26 mouse cellular contexts compared by ENCODE assay signal in the genomic region with DNA sequence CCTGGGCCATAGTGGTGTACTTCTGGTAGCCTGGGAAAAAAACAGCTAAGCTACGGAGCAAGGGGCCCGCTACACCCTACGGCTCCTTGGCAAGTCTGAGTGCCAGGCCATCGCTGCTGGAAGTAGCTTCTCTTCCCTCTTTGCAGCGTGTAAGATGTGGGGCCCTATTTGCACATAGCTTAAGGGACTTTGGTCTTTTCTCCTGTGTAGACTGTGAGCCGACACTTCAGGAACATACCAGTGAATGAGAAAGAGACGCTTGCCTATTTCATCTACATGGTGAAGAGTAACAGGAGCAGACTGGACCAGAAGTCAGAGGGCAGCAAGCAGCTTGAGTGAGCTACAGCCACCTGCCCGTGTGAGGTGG. TPM values are rescaled to one million over a fixed set of nuclear protein-coding genes. Genes with fewer than 3 reads are reported as not detected.
DNase-seq lines count a peak whose midpoint lies in the region; ATAC-seq and TF ChIP-seq lines count a peak whose summit lies in the region.
"Had no signal": no experiment of that assay in that cellular context is flagged by ENCODE, and none has a peak within 500 bp of the region (broad histone marks: within the 10 kb centered on the region; RNA-seq: fewer than 3 reads in every experiment).

No protein-coding gene starts in this region.

- H3K9ac ChIP-seq in intestine, embryonic 15.5 days: no peak overlapping the region
- no peak overlapping the region for H3K9ac ChIP-seq in intestine, embryonic 16.5 days (ENCODE audit: low read depth, low read length)
- H3K9ac ChIP-seq in intestine, postnatal 0 days (ENCODE audit: low read depth, low read length): no peak overlapping the region

- peak; percentile 67 for ATAC-seq in intestine, embryonic 15.5 days
- peak; percentile 80 for ATAC-seq in intestine, embryonic 16.5 days
- peak; percentile 76 for ATAC-seq in intestine, postnatal 0 days
- no peak for ATAC-seq in frontal cortex, adult (ENCODE audit: low TSS enrichment)
- ATAC-seq: activated CD4-positive, CD25-positive, alpha-beta regulatory T cell, adult 4 months; CD4-positive, CD25-positive, alpha-beta regulatory T cell, adult 4 months; Patski had no signal

- WGBS in intestine, embryonic 15.5 days: 74% methylated on average over 8 of the region's 8 CpGs
- WGBS in intestine, embryonic 16.5 days: 67% methylated on average over 8 of the region's 8 CpGs
- 42% methylated on average over 8 of the region's 8 CpGs for WGBS in intestine, postnatal 0 days

- peak overlapping the region; percentile 25; the same call in 1 of the 2 replicates for H3K27ac ChIP-seq in intestine, embryonic 15.5 days
- peak overlapping the region; percentile 52 for H3K27ac ChIP-seq in intestine, embryonic 16.5 days (ENCODE audit: low read length)
- H3K27ac ChIP-seq in intestine, postnatal 0 days (ENCODE audit: low read depth, low read length): peak overlapping the region; percentile 60

- TF ChIP-seq CTCF in intestine, postnatal 0 days (IDR thresholded peaks at IDR 0.05; ENCODE audit: low read depth): no peak

- H3K27me3 ChIP-seq in intestine, embryonic 15.5 days (replicated peaks): no peaks in the 10 kb centered on the region
- no peaks in the 10 kb centered on the region for H3K27me3 ChIP-seq in intestine, embryonic 16.5 days (replicated peaks; ENCODE audit: control insufficient read depth, insufficient read depth, low read length)
- no peaks in the 10 kb centered on the region for H3K27me3 ChIP-seq in intestine, postnatal 0 days (replicated peaks; ENCODE audit: control insufficient read depth, insufficient read depth, low read length)
- H3K27me3 ChIP-seq: CH12.LX, Patski had no signal

- no peaks in the 10 kb centered on the region for H3K9me3 ChIP-seq in intestine, embryonic 15.5 days
- H3K9me3 ChIP-seq in intestine, embryonic 16.5 days (ENCODE audit: control insufficient read depth, low read length): no peaks in the 10 kb centered on the region
- H3K9me3 ChIP-seq in intestine, postnatal 0 days (ENCODE audit: control insufficient read depth): no peaks in the 10 kb centered on the region
- H3K9me3 ChIP-seq: G1E had no signal

- H3K4me3 ChIP-seq in intestine, embryonic 15.5 days (replicated peaks): no peak overlapping the region
- no peak overlapping the region for H3K4me3 ChIP-seq in intestine, embryonic 16.5 days (ENCODE audit: low read length)
- H3K4me3 ChIP-seq in intestine, postnatal 0 days (ENCODE audit: low read depth, low read length): no peak overlapping the region

- peaks cover 6% of the 10 kb centered on the region for H3K4me1 ChIP-seq in intestine, embryonic 15.5 days (replicated peaks)
- H3K4me1 ChIP-seq in intestine, embryonic 16.5 days (ENCODE audit: control insufficient read depth, insufficient read depth, low read length): peaks cover 15% of the 10 kb centered on the region
- no peaks in the 10 kb centered on the region; the same call in 1 of the 2 replicates for H3K4me1 ChIP-seq in intestine, postnatal 0 days (replicated peaks; ENCODE audit: control insufficient read depth, insufficient read depth, low read length)

- H3K36me3 ChIP-seq in intestine, embryonic 15.5 days: peaks cover 15% of the 10 kb centered on the region
- H3K36me3 ChIP-seq in intestine, embryonic 16.5 days (ENCODE audit: control insufficient read depth, insufficient read depth, low read length): peaks cover 7% of the 10 kb centered on the region
- peaks cover 34% of the 10 kb centered on the region for H3K36me3 ChIP-seq in intestine, postnatal 0 days (ENCODE audit: control insufficient read depth, insufficient read depth)

- no peak overlapping the region for H3K4me2 ChIP-seq in intestine, embryonic 15.5 days (replicated peaks)
- H3K4me2 ChIP-seq in intestine, embryonic 16.5 days (ENCODE audit: low read depth, low read length): no peak overlapping the region
- peak overlapping the region; percentile 30 for H3K4me2 ChIP-seq in intestine, postnatal 0 days (replicated peaks; ENCODE audit: low read depth)

- DNase-seq in heart, adult 11 months: peak; percentile 89
- no peak for DNase-seq in heart, postnatal 25 days (ENCODE audit: low spot score)
- DNase-seq in T-cell, adult 2 months (ENCODE audit: low spot score): no peak
- DNase-seq in ovary, postnatal 10 days (ENCODE audit: low spot score): no peak
- DNase-seq: adrenal gland, adult 2 months; adrenal gland, adult 8-10 months; adrenal gland, postnatal 10 days; adrenal gland, postnatal 14 days; adrenal gland, postnatal 25 days; adrenal gland, postnatal 36 days; B cell, adult 2 months; cerebellum, adult 11 months; cerebellum, adult 11-12 months; cerebellum, adult 18-20 months had no signal

- intact Hi-C loops in heart, postnatal 25 days (cut with DNase I): no loop called here

RNA-seq across cellular contexts. Expression of a gene that starts 8.3 kb away (rescaled TPM):
- total RNA-seq in heart, postnatal 25 days (2021): 10 to 100 TPM; 37.2 to 40.7 TPM
- polyA plus RNA-seq in intestine, embryonic 15.5 days (2015; fragmentation: Nextera tagmentation; extraction: Ambion mirVana): 11.2 and 12.0 TPM in 2 replicates
- 5.9 and 6.7 TPM in 2 replicates for polyA plus RNA-seq in intestine, embryonic 16.5 days (2015; fragmentation: Nextera tagmentation; extraction: Ambion mirVana)
- polyA plus RNA-seq in intestine, postnatal 0 days (2015; fragmentation: Nextera tagmentation; extraction: Ambion mirVana): 19.3 and 21.2 TPM in 2 replicates

RNA-seq across cellular contexts. Expression of a gene that starts 22.9 kb away (rescaled TPM):
- not detected for total RNA-seq in heart, postnatal 25 days (2021)
- 25.9 and 27.5 TPM in 2 replicates for polyA plus RNA-seq in intestine, embryonic 15.5 days (2015; fragmentation: Nextera tagmentation; extraction: Ambion mirVana)
- polyA plus RNA-seq in intestine, embryonic 16.5 days (2015; fragmentation: Nextera tagmentation; extraction: Ambion mirVana): 22.0 and 23.0 TPM in 2 replicates
- 17.4 and 20.7 TPM in 2 replicates for polyA plus RNA-seq in intestine, postnatal 0 days (2015; fragmentation: Nextera tagmentation; extraction: Ambion mirVana)
- total RNA-seq: CH12.LX, G1E, MEL had no signal
- polyA plus RNA-seq: activated CD4-positive, CD25-positive, alpha-beta regulatory T cell, adult 4 months; brain, embryonic 14.5 days; C2C12; CD4-positive, CD25-positive, alpha-beta regulatory T cell, adult 4 months; G1E; Patski had no signal
